Mouse (Mus musculus) frontal cortex, postnatal 36 days (tissue): ENCODE results near the gene Gm11627.
A peak's percentile ranks its signal among the peaks of the same experiment; 100 is the strongest.
"Not testable (repeated sequence)": the region's sequence is repeated elsewhere in the genome, so short reads cannot be mapped to it uniquely, and the experiment has no call there.

Source experiments
- DNase-seq, 2 experiments: peaks; one replicate each; pipeline ENCODE4 v3.0.0; 2022; ENCODE audit warnings: low spot score in 2 of 2

The Gm11627 gene

GRCm38 (mm10) chr11:102579165-102580033 lies at the start of gene Gm11627:
Gm11627 (minus strand) TSS chr11:102579461.
- peak; percentile 15 to 24 for DNase-seq

GRCm38 (mm10) chr11:102628529-102628928 lies 49.3 kb upstream of the Gm11627 start:
- DNase-seq, result no peak

DNA sequence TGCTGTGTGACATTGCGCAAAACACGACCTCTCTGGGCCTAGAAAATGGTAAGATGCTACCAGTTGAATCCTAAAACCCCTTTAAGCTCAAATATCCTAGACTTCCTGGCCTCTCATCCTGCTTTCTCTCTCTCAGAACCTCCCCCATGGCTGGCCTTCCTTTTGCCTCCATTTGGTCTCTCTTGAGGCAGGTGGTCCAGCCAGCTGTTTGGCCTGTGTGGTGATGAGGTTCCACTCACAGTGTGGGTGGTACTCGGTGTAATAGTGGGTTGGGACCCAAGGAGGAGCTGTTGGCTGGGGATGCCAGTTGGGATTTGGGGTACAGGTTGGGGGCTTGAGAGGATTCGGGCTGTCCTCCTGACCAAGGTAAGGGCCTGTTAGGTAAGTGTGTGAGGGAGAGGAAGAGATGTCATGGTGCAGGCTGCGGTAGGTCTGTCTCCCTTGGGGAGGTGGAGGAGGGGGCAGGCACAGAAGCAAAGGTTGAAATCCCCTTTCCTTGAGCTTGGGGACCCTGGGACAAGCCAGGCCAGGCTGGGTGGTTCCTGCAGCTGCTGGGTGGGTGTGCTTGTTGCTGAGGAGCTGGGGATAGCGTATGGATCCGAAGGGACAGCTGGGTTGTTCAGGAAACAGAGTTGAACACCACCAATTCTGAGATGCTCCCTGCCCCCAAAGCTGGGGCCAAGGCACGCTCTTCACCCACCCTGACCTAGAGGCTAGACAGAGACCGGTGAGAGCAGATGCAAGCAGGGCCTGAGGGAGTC lies 48.1 kb upstream of the Gm11627 start:
- DNase-seq, result no peak

- DNase-seq, result no peak
Observed at GRCm38 (mm10) chr11:102624888-102625407, 45.7 kb upstream of the Gm11627 start.

- DNase-seq, result no peak
Observed at GRCm38 (mm10) chr11:102623876-102624789, 44.9 kb upstream of the Gm11627 start.

DNA sequence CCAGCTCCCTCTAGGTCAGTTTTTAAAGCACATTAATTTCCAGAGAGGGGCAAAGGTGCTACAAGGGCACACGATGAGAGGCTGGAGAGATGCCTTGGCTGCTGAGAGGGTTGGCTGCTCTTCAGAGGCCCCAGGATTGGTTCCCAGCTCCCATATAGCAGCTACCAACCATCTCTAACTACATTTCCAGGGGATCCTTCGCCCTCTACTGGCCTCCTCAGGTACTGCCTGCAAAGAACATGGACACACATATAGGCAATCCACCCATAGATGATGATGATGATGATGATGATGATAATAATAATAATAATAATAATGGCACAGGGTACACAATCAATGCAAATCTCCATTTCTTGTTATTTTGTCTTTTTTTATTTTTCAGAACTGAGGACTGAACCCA lies 40.2 kb upstream of the Gm11627 start:
- no peak for DNase-seq

DNA sequence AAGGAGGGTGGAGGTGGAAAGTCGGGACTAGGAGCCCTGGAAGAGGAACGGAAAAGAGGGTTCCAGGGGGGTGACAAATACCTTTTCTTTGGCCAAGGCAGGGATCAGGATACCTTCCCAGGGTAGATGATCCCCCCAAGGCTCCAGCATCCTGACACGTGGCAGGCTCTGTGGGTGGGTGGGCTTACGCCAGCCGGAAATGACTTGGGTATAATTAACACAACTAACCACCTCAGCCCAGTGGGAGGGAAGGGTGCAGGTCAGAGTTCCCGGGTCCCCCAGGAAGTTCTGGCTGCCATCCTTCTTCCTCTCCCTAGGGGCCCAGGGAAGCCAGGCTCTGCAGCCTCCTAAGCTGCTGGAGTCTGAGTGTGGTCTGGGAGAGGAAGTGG lies 32.0 kb upstream of the Gm11627 start:
- DNase-seq, result no peak

GRCm38 (mm10) chr11:102610675-102611316 lies 31.5 kb upstream of the Gm11627 start:
- DNase-seq, result no peak

DNA sequence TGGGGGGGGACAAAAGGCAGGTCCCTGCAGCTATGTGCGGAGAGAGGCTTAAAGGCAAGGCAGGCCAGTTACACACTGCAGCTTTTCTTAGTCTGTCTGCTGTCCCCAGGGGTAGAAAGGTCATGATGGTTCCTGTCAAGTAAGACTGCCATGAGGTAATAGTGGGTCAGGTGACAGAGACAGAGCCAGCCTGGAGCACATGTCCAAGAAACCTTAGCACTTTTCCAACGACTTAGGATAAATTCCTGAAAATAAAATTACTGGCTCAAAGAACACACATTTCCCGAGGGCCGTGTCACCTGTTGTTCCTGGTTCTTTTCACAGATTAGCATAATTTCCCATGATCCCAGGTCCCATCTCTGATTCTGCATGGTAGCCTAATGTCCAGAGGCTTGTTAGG lies 31.0 kb upstream of the Gm11627 start:
- DNase-seq, result no peak

DNA sequence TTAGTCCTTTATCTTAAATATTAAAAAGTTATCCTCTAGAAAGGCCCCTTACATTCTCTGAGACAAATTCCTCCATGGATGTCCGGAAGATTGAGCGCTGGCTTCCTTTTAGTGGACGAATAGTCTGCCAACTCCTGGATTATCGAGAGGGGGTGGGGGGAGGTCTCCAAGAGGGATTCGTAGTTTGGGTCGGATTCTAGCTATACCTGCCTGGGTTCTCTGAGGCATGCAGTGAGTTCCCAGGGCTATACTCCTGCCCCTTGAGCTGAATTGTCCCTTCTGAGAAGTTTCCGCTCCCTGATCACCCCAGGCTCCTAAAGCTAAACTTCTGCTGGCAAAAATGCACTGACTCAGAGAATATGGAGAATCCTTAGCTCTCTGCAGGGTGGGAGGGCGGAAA lies 30.2 kb upstream of the Gm11627 start:
- DNase-seq, result no peak

GRCm38 (mm10) chr11:102608691-102609090 lies 29.4 kb upstream of the Gm11627 start:
- no peak for DNase-seq

DNA sequence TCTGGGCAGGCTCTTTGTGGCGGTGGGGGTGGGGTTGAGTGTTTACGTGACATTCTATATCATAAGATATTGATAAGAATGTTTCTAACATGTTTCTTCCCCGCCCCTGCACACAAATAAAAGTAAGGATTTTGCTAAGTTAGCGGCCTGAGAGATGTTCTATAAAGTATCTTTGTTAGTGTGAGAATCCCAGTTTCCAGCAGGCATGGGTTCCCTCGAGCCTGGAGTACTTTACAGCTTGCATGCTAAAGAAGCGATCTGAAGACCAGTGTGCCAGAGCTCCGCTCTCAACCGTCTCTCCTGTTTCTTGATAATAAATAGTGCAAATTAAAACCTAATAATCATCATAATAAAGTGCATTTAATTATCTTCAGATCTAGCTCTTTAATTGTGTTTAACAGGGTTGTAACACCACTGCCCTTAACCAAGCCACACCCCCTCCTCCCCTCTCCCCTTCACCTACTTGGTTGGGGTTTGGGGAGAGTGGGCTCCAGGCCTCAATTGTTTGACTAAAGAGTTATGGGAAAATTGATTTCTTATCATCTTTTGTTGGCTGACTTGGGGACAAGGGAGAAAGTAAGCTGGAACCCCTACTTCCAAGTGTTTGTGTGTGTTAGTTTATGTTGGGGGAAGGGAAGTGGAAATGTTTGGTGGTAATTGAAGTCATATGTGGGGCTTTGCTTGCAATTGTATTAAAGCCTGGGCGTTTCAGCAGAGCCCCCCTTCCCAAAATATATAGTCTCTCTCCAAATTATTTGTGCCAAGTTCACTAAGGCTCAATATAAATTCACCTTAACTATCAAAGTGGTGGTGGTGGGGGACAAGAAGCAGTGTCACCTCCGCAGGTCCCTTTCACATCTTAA lies 28.7 kb upstream of the Gm11627 start:
- no peak for DNase-seq

GRCm38 (mm10) chr11:102607201-102607600 lies 27.9 kb upstream of the Gm11627 start:
- DNase-seq, result not testable (repeated sequence)

- DNase-seq, result no peak
Observed at GRCm38 (mm10) chr11:102606751-102607171, 27.5 kb upstream of the Gm11627 start.

DNA sequence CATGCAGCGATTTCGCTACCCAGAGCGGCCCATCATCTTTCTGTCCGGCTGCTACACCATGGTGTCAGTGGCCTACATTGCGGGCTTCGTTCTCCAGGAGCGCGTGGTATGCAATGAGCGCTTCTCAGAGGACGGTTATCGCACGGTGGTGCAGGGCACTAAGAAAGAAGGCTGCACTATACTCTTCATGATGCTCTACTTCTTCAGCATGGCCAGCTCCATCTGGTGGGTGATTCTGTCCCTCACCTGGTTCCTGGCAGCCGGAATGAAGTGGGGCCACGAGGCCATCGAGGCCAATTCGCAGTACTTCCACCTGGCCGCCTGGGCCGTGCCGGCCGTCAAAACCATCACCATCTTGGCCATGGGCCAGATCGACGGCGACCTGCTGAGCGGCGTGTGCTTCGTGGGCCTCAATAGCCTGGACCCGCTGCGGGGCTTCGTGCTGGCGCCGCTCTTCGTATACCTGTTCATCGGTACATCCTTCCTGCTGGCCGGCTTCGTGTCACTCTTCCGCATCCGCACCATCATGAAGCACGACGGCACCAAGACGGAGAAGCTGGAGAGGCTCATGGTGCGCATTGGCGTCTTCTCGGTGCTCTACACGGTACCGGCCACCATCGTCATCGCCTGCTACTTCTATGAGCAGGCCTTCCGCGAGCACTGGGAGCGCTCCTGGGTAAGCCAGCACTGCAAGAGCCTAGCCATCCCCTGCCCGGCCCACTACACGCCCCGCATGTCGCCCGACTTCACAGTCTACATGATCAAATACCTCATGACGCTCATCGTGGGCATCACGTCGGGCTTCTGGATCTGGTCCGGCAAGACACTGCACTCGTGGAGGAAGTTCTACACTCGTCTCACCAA lies 26.5 kb upstream of the Gm11627 start:
- peak in 1 of 2 experiments; percentile 7 for DNase-seq

- DNase-seq, result peak; percentile 30 to 41
Observed at GRCm38 (mm10) chr11:102604777-102605552, 25.7 kb upstream of the Gm11627 start.

DNA sequence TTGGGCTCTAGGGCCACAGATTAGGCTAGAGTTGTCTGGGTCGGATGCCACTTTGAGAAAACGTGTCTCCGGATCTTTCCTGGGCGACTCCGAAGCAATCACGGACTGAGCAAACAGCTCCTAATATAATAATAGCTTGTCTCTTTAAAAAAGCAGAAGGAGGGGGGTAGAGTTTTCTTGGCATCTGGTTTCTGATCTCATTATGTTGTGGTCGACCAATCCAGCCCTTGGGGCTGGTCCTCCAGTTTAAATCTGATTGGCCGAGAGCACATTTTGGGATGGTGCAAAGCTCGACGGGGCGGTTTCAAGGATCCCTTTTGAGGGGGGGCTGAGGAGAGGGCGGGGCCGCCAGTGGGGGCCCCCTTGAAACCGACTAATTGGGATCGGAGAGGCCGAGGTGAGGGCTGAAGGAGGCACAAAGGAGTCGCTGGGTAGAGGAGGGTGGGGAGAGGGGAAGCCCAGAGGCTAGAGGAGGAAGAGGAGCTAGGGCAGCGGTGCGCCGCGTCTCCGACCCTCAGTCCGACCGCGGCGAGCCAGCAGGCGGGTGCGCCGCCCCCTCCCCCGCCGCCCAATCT lies 24.8 kb upstream of the Gm11627 start, which contains the start of gene Fzd2:
Gene Fzd2, plus strand, starts transcription at position 387 of the 575 bp plus-strand sequence.
- DNase-seq, result peak; percentile 48 to 65

GRCm38 (mm10) chr11:102603496-102603850 lies 24.2 kb upstream of the Gm11627 start:
- peak in 1 of 2 experiments; percentile 28 for DNase-seq
